Mouse (Mus musculus): ENCODE measurements at regions not wholly inside any gene's neighbourhood (a gene's known extent, or its start where the extent isn't known, plus 50 kb on each side); places are given as distances from the start of the nearest gene placed in this dataset.
"Not testable (repeated sequence)": the region's sequence is repeated elsewhere in the genome, so short reads cannot be mapped to it uniquely, and the experiment has no call there.

- DNase-seq = no peak
Measured at GRCm38 (mm10) chr13:50092537-50092936, 157.6 kb downstream of the Gm906 start.

GRCm38 (mm10) chr13:50064841-50065240 is 185.3 kb downstream of the Gm906 start:
- DNase-seq = no peak

GRCm38 (mm10) chr13:50064365-50064764 is 185.7 kb downstream of the Gm906 start:
- DNase-seq = not testable (repeated sequence)

GRCm38 (mm10) chr13:50059676-50060075 is 190.4 kb downstream of the Gm906 start:
- not testable (repeated sequence) for DNase-seq

GRCm38 (mm10) chr13:50059054-50059453 is 191.1 kb downstream of the Gm906 start:
- DNase-seq = not testable (repeated sequence)

GRCm38 (mm10) chr13:50051746-50052145 is 198.4 kb downstream of the Gm906 start:
- DNase-seq = not testable (repeated sequence)

- DNase-seq = not testable (repeated sequence)
Measured at GRCm38 (mm10) chr13:50051110-50051509, 199.0 kb downstream of the Gm906 start.

GRCm38 (mm10) chr13:50031757-50032156 is 218.4 kb downstream of the Gm906 start:
- peak; percentile 33 for DNase-seq

GRCm38 (mm10) chr13:50007730-50008129 is 208.9 kb upstream of the Gm30302 start:
- peak; percentile 46 for DNase-seq

- peak; percentile 18 for DNase-seq
Measured at GRCm38 (mm10) chr13:49966072-49966471, 167.3 kb upstream of the Gm30302 start.

GRCm38 (mm10) chr13:49957993-49958681 is 159.3 kb upstream of the Gm30302 start:
- DNase-seq = peak; percentile 23

GRCm38 (mm10) chr13:49915781-49916180 is 117.0 kb upstream of the Gm30302 start:
- DNase-seq = no peak

All from adrenal gland, adult 2 months (tissue).